Mouse (Mus musculus) MN1 (cell line): ENCODE results near the gene Ifng.
"Not testable (repeated sequence)": the region's sequence is repeated elsewhere in the genome, so short reads cannot be mapped to it uniquely, and the experiment has no call there.

Experiments
- DNase-seq: peaks from one replicate; pipeline ENCODE4 v3.0.0-alpha.2; 2016; ENCODE audit warnings: low spot score

Ifng gene

DNA sequence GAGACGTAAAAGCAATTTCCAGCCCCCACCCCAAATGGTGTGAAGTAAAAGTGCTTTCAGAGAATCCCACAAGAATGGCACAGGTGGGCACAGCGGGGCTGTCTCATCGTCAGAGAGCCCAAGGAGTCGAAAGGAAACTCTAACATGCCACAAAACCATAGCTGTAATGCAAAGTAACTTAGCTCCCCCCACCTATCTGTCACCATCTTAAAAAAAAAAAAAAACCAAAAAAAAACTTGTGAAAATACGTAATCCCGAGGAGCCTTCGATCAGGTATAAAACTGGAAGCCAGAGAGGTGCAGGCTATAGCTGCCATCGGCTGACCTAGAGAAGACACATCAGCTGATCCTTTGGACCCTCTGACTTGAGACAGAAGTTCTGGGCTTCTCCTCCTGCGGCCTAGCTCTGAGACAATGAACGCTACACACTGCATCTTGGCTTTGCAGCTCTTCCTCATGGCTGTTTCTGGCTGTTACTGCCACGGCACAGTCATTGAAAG, at the start of gene Ifng:
TSS of gene Ifng (plus strand) at position 305 of the 499 bp plus-strand sequence.
- DNase-seq, result no peak

DNA sequence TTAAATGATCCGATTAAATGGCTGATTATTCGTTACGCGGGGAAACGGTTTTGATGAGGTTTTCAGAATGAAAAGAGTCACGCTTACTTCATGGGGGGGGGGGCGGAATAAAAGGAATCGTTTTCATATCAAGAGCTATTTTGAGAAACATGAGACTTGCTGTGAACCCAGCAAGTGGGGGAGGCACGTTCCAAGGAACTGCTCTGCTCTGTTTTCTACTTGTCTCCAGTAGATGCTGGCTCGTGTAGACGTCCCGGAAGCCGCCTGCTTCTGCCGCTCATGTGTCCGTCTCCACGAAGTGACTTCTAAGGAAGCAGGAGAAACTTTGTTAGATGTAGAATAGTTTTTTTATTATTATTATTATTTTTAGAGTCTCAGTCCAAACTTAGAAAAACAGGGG, 40.9 kb upstream of the Ifng start:
- no peak for DNase-seq

DNA sequence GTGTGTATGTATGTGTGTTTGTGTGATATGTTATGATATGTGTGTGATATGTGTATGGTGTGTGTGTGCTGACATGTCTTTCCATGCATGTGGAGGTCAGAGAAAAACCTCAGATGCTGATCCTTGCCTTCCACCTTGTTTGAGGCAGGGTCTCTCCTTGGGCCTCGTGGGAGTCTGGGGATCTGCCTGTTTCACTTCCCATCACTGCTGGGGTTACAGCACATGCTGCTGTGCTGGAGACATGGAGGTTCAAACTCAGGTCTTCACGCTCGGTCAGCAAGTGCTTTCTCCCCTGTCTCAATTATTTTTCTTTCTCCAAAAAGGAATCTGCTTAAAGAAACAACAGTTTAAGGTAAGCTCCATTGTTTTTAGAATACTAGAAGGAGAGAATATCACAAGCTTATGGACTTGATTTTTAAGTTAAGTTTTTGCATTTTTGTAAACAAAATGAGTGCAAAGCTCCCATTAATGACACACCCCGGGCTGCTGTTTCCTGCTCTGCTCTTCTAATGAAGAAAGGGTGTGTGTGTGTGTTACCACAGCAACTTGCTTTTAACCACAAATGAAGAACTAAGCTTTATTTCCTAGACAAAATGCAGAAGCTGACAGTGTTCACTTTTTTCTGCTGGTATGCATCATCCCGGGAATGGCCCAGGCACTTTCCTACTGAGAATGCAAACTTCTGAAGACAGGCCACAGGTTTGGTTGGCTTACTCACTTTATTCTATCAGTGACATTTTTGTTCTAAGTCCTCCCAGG, 34.2 kb upstream of the Ifng start:
- no peak for DNase-seq

DNA sequence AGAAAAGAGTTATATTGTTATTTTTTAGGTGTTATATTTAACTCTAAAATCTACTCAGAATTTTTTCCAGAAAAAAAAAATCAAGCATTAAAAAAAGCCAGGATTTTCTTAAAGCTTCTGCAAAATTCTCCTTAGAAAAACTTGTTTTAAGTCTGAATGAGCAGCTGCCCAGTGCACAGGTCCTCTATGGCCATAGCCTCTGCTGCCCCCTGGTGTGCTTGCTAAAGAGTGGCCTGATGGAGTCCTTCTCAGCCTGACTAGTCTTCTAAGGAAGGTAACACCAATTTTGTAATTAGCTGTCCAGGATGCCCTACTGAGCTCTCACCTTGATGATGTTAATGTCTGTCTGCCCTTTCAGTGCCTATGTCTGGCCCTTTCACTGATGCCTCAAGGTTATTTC, 29.5 kb upstream of the Ifng start:
- peak; percentile 35 for DNase-seq

DNA sequence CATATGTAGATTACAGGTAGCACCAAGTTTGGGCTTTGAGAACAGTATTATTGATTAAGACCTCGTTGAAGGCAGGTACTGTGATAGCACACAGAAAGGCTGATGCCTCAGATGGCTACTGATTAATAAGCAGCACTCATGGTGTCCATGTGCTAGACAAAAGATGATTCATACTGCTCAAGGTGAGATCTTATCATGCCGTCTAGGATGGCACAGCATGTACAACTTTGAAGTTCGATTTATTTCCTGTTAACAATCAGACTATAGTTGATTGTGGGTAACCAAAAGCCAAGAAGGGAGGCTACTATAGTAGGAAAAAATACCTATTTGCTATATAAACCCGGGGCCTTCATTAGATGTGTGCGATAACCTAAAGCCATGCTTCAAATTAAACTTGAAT, 28.1 kb upstream of the Ifng start:
- no peak for DNase-seq

DNA sequence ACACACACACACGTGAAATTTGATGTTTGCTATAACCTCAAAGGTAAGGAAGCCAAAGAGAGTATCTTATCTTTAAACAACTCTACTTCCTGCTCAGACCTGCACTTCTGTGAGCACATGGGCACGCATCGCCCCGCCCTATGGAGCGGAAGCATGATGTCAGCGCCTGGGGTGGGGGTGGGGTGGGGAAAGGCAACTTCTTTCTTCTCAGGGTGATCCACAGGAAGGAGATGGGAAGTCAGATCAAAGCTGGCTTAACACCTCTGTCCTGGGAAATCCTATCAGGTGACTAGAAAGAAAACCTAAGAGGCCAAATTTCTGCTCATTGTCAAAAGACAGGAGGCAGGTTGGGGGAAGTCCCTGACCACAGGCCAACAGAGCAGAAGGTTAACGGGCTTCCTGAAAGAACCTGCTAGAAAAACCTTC, 21.8 kb upstream of the Ifng start:
- DNase-seq, result no peak

DNA sequence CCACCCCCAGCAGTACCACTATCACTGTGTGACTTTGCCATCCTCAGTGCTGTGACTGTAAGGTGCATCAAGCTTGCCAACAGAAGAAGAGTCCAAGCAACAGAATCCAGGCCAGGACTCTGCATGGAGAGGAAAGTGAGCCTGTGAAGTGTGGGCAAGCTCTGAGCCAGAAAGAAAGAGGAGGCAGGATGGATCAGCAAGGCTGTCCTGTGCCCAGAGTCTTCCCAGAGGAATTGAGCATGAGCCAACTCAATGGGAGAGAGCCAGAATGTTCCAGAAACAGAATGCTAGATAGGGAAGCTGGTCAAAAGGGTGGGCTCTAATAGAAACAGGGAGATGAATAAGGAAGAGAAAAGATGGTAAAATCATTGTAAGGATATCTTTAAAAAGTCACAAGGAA, 19.9 kb upstream of the Ifng start:
- no peak for DNase-seq

DNA sequence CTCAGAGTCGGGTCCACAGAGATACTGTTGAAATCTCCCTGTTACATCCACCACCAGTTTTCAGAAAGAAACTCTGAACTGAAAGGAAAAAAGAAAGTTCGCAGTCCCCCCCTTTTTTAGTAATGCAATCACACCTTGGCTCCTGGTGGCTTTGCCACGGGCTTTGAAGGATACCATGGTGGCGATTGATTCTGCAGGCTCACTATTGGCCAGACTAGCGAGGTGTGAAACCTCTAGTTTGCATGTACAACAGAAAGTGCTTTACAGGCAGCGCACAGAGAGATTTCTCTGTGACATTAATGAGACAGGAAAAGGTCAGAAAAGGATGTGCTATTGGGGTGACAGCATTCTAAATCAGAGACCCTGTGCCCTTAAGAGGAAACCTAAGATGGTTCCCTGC, 5.3 kb upstream of the Ifng start:
- no peak for DNase-seq

DNA sequence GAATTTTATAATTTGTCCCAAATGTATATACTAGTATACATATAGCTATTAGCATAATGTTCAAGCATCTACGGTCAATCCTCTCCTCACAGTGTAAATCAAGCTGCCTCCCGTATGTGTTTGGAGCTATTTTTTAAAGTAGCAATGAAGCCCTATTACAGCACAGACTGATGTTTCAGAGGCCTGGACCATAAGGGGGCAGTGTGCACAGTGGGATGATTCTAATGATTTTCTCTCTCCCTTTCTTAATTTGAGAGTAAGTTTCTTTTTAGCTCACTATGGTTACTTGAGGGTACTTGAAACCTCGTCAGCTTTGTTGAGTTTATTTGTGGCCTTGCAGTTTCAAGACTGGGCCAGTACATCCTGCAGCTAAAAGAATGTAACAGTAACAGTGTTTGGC, 1.1 kb downstream of the Ifng start:
- no peak for DNase-seq

DNA sequence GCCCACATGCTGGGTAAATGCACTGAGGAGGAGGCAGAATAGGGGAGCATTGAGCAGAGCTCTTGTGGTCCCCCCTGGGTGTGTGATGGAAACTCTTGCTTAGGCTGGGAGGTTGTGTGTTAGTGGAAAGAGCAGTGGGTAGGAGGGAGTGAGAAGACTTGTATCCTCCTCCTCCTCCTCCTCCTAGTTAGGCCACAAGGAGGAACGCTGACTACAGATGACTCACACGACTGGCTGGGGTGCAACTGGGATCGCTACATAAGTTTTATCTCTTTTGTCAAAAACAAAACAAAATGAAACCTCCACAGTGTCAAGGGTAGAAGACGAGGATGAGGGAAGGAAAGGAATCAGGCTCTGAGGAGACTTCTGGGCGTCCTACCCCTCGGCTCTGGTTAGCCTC, 2.2 kb downstream of the Ifng start:
- DNase-seq, result no peak

DNA sequence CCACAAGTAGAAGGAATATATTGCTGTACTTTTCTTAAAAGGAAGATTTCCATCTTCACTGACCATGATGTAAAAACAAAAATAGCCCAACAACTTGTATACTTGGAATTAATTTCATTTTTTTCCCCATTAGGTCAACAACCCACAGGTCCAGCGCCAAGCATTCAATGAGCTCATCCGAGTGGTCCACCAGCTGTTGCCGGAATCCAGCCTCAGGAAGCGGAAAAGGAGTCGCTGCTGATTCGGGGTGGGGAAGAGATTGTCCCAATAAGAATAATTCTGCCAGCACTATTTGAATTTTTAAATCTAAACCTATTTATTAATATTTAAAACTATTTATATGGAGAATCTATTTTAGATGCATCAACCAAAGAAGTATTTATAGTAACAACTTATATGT, 4.2 kb downstream of the Ifng start:
- no peak for DNase-seq

DNA sequence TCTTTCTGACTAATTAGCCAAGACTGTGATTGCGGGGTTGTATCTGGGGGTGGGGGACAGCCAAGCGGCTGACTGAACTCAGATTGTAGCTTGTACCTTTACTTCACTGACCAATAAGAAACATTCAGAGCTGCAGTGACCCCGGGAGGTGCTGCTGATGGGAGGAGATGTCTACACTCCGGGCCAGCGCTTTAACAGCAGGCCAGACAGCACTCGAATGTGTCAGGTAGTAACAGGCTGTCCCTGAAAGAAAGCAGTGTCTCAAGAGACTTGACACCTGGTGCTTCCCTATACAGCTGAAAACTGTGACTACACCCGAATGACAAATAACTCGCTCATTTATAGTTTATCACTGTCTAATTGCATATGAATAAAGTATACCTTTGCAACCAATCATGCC, 4.7 kb downstream of the Ifng start:
- no peak for DNase-seq

DNA sequence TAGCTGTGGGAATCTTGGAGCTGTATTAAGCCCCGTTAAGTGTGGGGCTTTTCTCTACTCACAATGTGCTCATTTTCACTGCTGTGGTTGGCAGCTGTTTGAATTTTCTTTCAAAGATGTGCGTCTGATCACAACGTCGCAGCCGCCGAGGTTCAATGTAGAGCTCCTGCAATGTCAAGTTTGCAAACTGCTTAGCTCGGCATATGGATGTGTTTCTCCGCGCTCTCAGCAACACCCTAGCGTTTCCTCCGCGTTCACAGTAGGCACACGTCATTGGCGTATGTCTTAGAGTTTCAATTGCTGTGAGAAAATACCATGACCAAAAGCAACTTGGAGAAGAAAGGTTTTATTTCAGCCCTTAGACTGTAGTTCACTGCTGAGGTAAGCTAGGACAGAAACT, 5.1 kb downstream of the Ifng start:
- DNase-seq, result no peak

DNA sequence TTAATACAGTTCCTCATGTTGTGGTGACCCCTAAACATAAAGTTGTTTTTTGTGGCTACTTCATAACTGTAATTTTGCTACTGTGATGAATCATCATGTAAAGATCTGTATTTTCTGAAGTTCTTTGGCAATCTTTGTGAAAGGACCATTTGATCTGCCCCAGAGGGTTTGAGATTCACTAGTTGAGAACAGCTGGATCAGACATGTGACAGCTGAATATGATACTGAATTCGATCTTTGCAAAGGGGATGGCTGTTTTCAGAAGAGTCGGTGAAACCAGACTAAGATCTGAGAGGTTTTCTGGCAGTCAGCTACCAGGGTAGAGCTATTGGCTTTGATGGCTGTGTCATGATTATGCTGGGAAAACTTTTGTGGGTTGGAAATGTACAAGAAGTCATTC, 10.9 kb downstream of the Ifng start:
- DNase-seq, result no peak

DNA sequence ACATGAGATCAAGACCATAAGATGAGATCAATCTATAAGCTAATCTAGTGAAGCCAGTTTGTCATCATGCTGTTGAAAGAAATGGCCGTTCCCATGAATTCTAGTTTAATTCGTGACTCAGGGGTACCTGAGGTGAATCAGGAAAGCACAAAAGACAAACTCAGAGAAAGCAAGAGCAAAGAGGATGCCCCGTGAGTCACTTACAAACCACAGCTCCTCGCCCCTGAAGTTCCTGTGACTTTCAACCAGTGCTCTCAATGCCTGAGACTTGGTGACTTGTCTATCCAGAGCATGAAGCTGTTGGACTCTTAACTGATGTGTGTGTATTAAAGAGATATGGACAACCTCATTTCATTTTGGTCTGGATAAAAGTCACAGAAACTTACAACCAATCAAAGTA, 17.9 kb downstream of the Ifng start:
- no peak for DNase-seq

DNA sequence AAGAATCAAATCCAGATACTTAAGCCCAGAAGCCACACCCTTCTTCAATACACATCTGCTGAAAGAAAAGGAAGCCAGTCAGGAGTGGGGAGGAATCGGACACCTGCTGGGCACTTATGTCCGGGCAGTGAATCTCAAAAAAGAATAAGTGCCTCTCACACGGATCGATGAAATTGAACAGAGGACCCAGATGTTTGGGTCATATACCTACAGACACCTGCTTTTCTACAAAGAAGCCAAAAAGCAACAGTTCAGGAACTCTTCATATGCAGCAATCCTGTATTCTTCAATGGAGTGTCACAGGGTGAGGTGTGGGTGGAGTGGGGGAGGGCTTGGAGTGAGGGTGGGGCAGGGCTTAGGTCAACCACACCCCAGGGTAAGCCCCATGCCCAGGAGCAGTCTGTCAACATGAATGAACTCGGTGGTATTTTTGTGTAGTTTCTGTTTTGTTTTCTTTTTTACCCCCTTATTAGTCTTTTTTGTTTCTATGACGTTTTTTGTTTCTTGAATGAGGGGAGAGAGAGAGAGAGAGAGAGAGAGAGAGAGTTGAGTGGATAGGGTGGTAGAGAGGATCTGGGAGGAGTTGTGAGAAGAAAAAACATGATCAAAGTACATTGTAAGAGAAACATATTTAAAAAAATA, 20.4 kb downstream of the Ifng start:
- no peak for DNase-seq

DNA sequence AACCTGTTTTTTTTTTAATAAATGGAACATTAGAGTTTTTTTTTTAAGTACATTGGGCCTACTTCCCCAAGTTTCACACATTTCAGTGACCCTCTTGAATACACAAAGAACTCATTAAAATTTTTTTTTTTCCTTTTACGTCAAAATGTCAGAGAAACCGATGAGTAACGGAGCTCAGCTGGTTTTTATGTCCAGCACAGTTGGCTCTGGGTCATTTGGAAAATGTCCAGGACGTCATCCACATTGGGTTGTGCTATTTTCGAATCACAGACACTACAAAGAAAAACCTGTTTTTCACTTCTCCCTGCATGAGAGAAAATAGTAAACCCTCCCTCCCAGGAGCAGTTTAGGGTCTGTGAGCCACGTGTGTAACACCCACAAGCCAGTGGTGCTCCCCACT, 25.6 kb downstream of the Ifng start:
- no peak for DNase-seq

DNA sequence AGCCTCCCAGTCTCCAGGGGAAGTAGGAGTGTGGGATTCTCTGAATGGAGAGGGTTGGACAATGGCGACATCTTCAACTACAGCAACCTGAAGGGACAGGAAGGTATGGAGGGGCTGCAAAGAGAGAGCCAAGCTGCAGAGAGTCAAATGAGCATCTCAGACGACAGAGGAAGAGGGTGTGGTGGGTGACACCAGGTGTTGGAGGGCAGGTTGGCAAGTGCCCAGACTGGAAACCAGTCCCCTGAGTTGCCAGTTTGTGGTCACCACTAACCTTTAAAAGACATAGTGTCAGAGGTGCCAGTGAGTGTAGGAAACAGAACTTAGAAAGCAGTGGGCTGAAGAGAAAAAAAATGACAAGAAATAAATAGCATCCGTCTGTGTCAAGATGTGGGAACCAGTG, 28.2 kb downstream of the Ifng start:
- no peak for DNase-seq

DNA sequence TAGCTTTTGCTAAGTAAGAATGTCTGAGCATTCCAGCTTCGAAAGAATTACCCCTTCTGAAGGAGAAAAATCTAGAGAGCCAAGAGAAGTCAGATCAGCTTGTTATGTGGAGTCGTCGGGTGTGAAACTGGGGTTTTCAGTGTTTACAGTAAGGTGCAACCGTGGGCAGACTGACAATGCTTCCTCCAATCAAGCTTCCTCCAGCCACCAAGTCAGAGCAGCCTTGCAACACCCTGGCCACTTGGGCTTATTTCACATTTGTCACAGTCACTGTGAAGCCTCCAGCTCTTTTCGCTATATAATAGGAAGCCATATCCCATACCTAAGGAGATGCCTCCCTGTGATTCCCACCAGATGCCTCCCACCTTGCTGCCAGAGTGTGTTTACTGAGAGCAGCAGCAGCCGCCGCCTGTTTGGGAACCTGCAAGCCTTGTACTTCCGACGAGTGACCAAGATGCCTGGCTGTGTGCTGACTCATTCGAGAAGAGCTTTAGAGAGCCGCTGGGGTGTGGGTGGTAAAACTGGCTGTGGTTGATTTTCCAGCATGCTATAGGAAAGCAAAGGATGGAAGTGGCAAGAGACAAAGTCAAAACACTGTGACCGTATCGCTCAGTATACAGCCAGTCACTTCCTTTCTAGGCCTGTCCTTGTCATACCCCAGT, 29.6 kb downstream of the Ifng start:
- DNase-seq, result no peak

DNA sequence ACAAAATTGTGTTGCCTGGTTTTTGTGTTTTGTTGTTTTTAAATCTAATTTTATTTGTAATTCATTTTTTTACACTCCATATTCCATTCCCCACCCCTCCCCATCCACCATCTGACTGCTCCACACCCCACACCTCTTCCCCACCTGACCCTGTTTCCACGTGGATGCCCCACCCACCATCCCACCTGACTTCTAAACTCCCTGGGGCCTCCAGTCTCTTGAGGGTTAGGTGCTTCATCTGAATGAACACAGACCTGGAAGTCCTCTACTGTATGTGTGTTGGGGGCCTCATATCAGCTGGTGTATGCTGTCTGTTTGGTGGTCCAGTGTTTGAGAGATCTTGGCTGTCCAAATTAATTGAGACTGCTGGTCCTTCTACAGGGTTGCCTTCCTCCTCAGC, 32.0 kb downstream of the Ifng start:
- DNase-seq, result not testable (repeated sequence)

DNA sequence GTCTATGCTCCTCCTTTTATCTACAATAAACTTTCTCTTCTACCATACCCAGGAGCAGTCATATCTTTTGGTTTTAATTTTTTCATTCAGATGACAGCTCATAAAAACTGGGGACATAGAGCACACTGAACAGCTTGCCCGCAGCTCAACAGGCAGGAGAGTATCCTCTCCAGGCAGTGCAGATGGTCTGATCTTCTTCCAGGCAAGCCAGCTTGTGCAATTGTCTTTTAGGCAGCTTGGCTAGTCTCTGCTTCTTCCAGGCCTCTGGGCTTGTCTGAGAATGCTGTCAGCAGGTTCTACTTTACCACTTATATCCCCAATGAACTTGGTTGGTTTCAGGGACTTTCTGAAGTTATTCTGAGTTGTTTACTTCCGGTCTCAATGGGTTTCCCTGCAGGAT, 35.9 kb downstream of the Ifng start:
- DNase-seq, result no peak

DNA sequence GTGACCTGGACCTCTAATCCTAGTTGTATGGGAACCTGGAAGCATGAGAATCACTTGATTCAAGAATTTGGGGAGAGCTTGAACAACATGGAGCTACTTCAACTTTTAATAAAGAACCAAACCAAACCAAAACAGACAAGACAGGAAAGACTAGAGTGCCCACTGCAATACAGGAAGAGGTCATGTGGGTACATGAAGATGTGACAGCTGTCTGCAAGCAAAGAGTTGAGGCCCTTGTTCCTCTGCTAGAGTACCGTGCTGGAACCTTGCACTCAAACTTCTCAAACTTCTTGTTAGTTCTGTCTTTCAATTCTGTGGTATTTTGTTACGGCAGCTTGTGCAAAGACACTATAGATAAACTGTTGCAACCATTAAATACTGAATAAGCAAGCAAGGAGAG, 36.5 kb downstream of the Ifng start:
- DNase-seq, result no peak

DNA sequence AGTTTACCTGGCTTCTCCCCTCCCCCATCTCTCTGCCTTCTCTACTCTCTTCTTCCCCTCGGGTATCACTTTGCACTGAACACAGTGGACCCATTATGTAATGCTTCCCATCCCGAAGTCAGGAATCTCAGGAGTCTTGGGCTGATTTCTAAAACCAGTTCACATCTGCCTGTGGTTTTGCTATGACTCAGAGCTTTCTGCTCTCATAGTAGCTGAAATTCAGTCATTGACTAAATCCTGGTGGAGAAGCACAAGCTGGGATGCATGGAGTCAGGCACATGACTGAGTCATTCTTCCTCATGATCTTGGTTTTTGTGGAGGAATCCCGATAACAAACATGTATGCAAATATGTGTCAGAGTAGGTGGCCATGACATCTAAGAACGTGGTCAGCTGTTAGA, 38.4 kb downstream of the Ifng start:
- DNase-seq, result no peak
